Mouse (Mus musculus) ES-Bruce4 (cell line): ENCODE results near the gene Kcng4. TPM values are rescaled to one million over a fixed set of nuclear protein-coding genes. Genes with fewer than 3 reads are reported as not detected.

Experiments
- H3K27ac ChIP-seq: 2 replicates; pipeline ENCODE4 v1.5.1; 2012; ENCODE audit warnings: low read length, inconsistent platforms; ENCODE audit not compliant: insufficient read depth
- H3K27me3 ChIP-seq: 2 replicates; pipeline ENCODE4 v1.6.1; 2012; ENCODE audit warnings: mild to moderate bottlenecking, low read length, inconsistent platforms; ENCODE audit not compliant: control insufficient read depth, poor library complexity, insufficient read depth, severe bottlenecking
- H3K36me3 ChIP-seq: 2 replicates; pipeline ENCODE4 v1.6.1; 2012; ENCODE audit warnings: inconsistent platforms, mild to moderate bottlenecking, low read length, moderate library complexity; ENCODE audit not compliant: control insufficient read depth, poor library complexity, insufficient read depth, severe bottlenecking
- H3K4me1 ChIP-seq: one replicate; pipeline ENCODE4 v1.8.1; 2011; ENCODE audit warnings: low read length; ENCODE audit not compliant: control insufficient read depth, insufficient read depth
- H3K4me3 ChIP-seq: 2 replicates; pipeline ENCODE4 v1.5.1; 2011; ENCODE audit warnings: low read depth, mild to moderate bottlenecking, low read length
- H3K9ac ChIP-seq: 2 replicates; pipeline ENCODE4 v1.6.1; 2012; ENCODE audit warnings: low read depth, mild to moderate bottlenecking, inconsistent platforms; ENCODE audit not compliant: poor library complexity, severe bottlenecking
- H3K9me3 ChIP-seq: replicated peaks from 2 replicates; pipeline ENCODE4 v1.6.1; 2012; ENCODE audit warnings: mild to moderate bottlenecking, low read length, inconsistent platforms; ENCODE audit not compliant: control insufficient read depth, poor library complexity, insufficient read depth, severe bottlenecking
- CTCF ChIP-seq: IDR thresholded peaks from one replicate; pipeline ENCODE4 v1.8.1; 2011; ENCODE audit warnings: low read depth, low read length
- EP300 ChIP-seq: IDR thresholded peaks from 2 replicates; pipeline ENCODE4 v1.6.1; 2011; ENCODE audit warnings: low read depth, low read length; ENCODE audit not compliant: insufficient read depth
- POLR2A ChIP-seq: IDR thresholded peaks from one replicate; pipeline ENCODE4 v1.8.1; 2011; ENCODE audit warnings: low read length; ENCODE audit not compliant: insufficient read depth
- polyA plus RNA-seq: library from polyadenylated mRNA; stranded (reverse); fragments of >200 nt; gene quantifications from 2 replicates; pipeline ENCODE4 v1.2.4, GENCODE M21; 2011; ENCODE audit warnings: low read depth; ENCODE audit not compliant: missing spikeins, insufficient read depth, insufficient read length

Gene Kcng4
- polyA plus RNA-seq, 1 experiment: not detected

GRCm38 (mm10) chr8:119644981-119645597 is 9.6 kb upstream of the Kcng4 start:
- TF ChIP-seq POLR2A (no peak), EP300 (no peak), CTCF (no peak)
- H3K4me3 ChIP-seq: no peak overlapping the region
- no peaks in the 10 kb centered on the region for H3K4me1 ChIP-seq
- H3K27ac ChIP-seq: no peak overlapping the region
- H3K9ac ChIP-seq: no peak overlapping the region
- H3K27me3 ChIP-seq: no peaks in the 10 kb centered on the region
- H3K9me3 ChIP-seq: no peaks in the 10 kb centered on the region; the same call in 1 of the 2 replicates
- H3K36me3 ChIP-seq: no peaks in the 10 kb centered on the region

DNA sequence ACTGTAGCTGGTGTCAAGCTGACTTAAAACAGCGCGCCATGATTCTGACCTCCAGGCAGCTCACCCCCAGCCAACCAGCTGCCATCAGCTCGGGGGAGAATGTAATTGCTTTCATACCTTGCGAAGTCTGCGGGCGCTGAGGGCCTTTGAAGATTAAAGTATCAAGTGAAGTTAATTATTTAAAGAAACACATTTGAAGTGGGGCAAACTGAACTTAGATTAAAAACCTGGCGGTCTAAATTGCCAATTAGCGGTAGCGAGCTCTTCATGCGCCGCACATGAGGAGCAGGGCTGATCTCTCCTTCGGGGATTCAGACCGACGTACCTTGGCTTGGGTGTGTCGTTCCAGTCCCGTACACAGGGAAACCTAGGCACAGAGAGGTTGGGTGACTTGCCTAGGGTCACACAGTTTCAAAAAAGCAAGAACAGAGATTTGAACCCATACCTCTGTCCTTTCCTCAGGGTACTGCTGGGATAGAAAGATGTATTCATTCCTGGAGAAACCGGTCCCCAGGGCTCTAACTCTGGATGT is 9.0 kb upstream of the Kcng4 start:
- Histone ChIP-seq H3K27me3 (no peaks in the 10 kb centered on the region), H3K9ac (no peak overlapping the region), H3K36me3 (no peaks in the 10 kb centered on the region), H3K9me3 (no peaks in the 10 kb centered on the region; the same call in 1 of the 2 replicates), H3K27ac (no peak overlapping the region), H3K4me1 (no peaks in the 10 kb centered on the region), H3K4me3 (no peak overlapping the region)
- no peak for TF ChIP-seq CTCF
- TF ChIP-seq POLR2A: no peak

GRCm38 (mm10) chr8:119642960-119643359 is 7.5 kb upstream of the Kcng4 start:
- no peaks in the 10 kb centered on the region for H3K36me3 ChIP-seq
- H3K4me3 ChIP-seq: no peak overlapping the region
- TF ChIP-seq EP300 (no peak), POLR2A (no peak), CTCF (no peak)
- no peaks in the 10 kb centered on the region for H3K27me3 ChIP-seq
- no peak overlapping the region for H3K27ac ChIP-seq
- H3K9me3 ChIP-seq: no peaks in the 10 kb centered on the region; the same call in 1 of the 2 replicates
- no peak overlapping the region for H3K9ac ChIP-seq
- H3K4me1 ChIP-seq: no peaks in the 10 kb centered on the region

DNA sequence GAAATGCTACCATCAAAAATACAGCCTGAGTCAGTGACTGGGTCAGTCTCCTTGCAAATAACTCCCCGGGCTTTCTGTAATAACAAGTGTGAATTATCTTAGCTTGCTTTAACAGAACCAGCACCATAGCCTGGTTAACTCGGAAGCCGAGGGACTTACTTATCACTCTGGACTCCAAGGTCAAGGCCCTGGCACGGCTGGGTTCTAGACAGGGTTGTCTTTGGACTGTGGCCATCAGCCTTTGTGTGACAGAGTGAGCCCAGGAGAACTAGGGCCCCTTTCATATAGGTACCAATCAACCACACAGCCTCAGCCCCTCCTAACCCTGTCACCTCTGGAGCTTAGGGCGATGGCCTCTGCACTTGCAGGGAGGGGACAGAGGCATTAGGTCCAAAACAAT is 5.6 kb upstream of the Kcng4 start:
- Histone ChIP-seq H3K9me3 (no peaks in the 10 kb centered on the region), H3K4me3 (no peak overlapping the region), H3K27me3 (no peaks in the 10 kb centered on the region), H3K4me1 (no peaks in the 10 kb centered on the region), H3K27ac (no peak overlapping the region), H3K36me3 (no peaks in the 10 kb centered on the region), H3K9ac (no peak overlapping the region)
- TF ChIP-seq POLR2A (no peak), EP300 (no peak), CTCF (no peak)

- Histone ChIP-seq H3K4me1 (no peaks in the 10 kb centered on the region), H3K27me3 (no peaks in the 10 kb centered on the region), H3K9ac (no peak overlapping the region), H3K27ac (no peak overlapping the region), H3K36me3 (no peaks in the 10 kb centered on the region), H3K9me3 (no peaks in the 10 kb centered on the region), H3K4me3 (no peak overlapping the region)
- TF ChIP-seq POLR2A (no peak), CTCF (no peak), EP300 (no peak)
Observed at GRCm38 (mm10) chr8:119639798-119640197, 4.3 kb upstream of the Kcng4 start.

- H3K9me3 ChIP-seq: no peaks in the 10 kb centered on the region
- H3K4me1 ChIP-seq: no peaks in the 10 kb centered on the region
- no peaks in the 10 kb centered on the region for H3K36me3 ChIP-seq
- H3K9ac ChIP-seq: no peak overlapping the region
- no peaks in the 10 kb centered on the region; the same call in 1 of the 2 replicates for H3K27me3 ChIP-seq
- no peak overlapping the region for H3K27ac ChIP-seq
- no peak for TF ChIP-seq CTCF
- TF ChIP-seq POLR2A: no peak
- no peak for TF ChIP-seq EP300
- no peak overlapping the region for H3K4me3 ChIP-seq
Observed at GRCm38 (mm10) chr8:119638261-119638660, 2.8 kb upstream of the Kcng4 start.
